Mouse (Mus musculus) layer of hippocampus, adult 9-11 months (tissue): ENCODE results near the gene Gsap.
"Not testable (repeated sequence)": the region's sequence is repeated elsewhere in the genome, so short reads cannot be mapped to it uniquely, and the experiment has no call there.

Source experiments
- DNase-seq: peaks from one replicate; pipeline ENCODE4 v3.0.0; 2022

Gsap gene

DNA sequence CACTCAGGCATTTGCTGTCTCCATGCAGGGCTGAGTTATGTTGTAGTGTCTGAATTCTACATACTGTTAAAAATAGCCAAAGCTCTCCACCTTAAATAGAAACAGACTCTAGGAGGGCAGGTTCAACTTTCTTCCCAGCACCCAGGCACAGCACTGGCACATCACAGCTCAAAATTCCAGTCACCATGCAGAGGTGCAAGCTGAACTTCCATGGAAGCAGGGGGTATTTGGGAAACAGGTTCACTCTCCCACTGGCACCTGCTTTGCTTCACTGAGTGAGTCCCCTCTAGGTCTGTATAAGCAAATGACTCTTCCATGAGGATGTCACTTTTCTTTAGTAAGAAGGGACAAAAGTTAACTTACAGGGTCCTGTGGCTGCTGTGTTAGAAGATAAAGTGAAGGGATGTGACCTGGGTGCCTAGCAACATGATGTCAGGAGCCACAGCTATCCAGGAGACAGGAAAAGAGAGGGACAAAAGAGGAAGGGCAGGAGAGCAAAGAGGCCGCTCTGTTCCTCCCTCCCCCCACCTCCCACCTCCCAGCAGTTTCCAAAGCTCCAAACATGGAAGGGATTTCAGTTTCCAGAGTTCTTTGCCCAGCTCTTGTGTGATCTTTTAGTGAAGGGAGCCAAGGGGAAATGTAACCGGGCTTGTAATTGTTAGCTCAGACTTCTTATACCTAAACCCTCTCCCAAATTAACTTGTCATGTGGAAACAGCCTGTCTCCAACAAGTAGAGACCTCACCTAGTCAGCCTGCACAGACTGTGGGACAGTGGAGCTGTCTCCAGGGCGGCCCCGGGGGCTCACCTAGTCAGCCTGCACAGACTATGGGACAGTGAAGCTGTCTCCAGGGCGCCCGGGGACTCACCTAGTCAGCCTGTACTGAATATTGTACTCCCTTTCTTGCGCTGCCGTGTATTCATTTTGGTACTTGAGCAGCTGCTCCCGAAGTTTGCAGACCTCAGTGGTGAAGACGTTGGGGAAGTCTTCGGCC, 143.9 kb downstream of the Gsap start:
- no peak for DNase-seq

GRCm38 (mm10) chr5:21331656-21332055, 145.6 kb downstream of the Gsap start:
- DNase-seq, result no peak

GRCm38 (mm10) chr5:21332119-21332518, 146.1 kb downstream of the Gsap start:
- no peak for DNase-seq

- DNase-seq, result not testable (repeated sequence)
Measured at GRCm38 (mm10) chr5:21342265-21342664, 156.2 kb downstream of the Gsap start.

DNA sequence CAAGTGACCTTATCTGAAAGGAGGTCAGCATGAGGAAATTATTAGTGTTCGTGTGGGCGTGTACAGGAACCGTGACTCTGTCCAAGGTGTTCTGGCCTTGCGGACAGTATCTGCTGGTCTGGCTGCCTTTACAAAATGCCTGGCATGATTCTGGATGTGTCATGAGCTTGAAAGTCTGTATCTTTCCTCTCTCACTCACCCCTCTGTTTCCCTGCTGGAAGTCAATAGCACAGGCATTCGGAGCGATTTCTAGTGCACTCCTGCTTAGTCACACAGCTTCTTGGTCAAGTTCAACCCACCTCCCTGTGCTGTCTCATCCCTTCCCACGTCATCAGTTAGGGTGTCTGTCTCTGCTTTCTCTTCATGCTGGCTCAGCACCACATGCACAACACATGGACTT, 162.3 kb downstream of the Gsap start:
- DNase-seq, result no peak

DNA sequence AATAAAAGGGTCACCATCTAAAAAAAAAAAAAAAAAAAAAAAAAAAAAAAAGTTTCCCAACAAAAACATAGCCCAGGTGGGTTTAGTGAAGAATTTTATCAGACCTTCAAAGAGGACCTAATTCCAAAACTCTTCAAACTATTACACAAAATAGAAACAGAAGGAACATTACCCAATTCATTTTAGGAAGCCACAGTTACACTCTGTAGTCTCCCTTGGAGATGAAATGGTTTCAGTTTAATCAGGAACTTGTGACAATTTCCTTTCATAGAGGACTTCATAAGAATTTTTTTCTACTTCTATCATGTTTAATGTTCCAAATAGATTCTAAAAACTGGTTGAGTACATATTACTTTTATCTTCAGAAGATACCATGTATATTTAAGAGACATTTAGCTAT, 165.6 kb downstream of the Gsap start:
- DNase-seq, result no peak

DNA sequence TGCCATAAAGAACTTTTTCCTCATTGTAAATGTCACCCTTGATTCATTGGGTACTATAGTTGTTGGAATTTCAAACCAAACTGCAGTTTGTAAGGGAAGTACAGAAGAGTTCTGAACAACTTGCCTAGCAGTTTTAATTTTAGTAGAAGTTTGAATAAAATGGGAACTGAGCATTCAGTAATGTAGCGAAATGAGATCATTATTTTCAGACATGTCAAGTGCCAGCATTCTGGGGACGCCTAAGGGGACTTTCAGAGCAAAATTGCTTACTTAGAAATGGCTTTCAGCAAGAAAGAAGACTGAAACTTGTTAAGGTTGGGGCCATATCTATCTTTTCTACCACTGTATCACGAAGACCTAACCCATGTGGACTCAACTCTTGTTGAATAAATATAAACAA, 172.6 kb downstream of the Gsap start:
- no peak for DNase-seq

DNA sequence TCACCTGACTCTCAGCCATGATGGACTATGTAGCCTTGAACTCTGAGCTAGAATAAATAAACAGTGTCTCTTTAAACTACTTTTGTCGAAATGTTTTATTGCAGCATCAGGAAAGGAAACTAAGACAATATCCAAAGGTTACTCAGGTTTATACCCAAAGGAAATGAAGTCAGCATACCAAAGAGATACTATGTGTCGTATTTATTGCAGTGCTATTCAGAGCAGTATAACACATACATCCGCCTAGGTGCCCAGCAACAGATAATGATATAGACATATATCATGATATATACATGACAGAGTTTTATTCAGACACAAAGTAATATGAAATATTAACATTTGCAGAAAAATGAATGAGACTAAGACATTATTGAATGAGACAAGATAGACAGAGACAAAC, 177.3 kb downstream of the Gsap start:
- no peak for DNase-seq
